Comparison of ENCODE assay signal across 7 mouse cellular contexts in genomic region chr10:123076245-123077023, GRCm38 (mm10). TPM values are rescaled to one million over a fixed set of nuclear protein-coding genes. Genes with fewer than 3 reads are reported as not detected.
DNase-seq lines count a peak whose midpoint lies in the region; ATAC-seq lines count a peak whose summit lies in the region.

Gene Mon2 (minus strand): TSS chr10:123076505.

- H3K27ac ChIP-seq in intestine, embryonic 15.5 days = peak within 1 kb of the TSS; percentile 79
- H3K27ac ChIP-seq in midbrain, embryonic 10.5 days (replicated peaks) = peak within 1 kb of the TSS; percentile 92

- H3K9me3 ChIP-seq in intestine, embryonic 15.5 days = no peaks in the 10 kb centered on the region
- no peaks in the 10 kb centered on the region; the same call in 1 of the 2 replicates for H3K9me3 ChIP-seq in midbrain, embryonic 10.5 days (replicated peaks)

- peak within 1 kb of the TSS; percentile 94 for H3K4me3 ChIP-seq in intestine, embryonic 15.5 days (replicated peaks)
- peak within 1 kb of the TSS; percentile 80 for H3K4me3 ChIP-seq in midbrain, embryonic 10.5 days

- no peaks in the 10 kb centered on the region for H3K27me3 ChIP-seq in intestine, embryonic 15.5 days (replicated peaks)
- H3K27me3 ChIP-seq in midbrain, embryonic 10.5 days (ENCODE audit: low read depth, poor library complexity, severe bottlenecking) = no peaks in the 10 kb centered on the region

- under 1% methylated on average over 58 of the region's 58 CpGs for WGBS in intestine, embryonic 15.5 days
- WGBS in midbrain, embryonic 10.5 days = under 1% methylated on average over 56 of the region's 58 CpGs

- ATAC-seq in intestine, embryonic 15.5 days = peak; percentile 99

- H3K36me3 ChIP-seq in intestine, embryonic 15.5 days = 0 out of 2 replicates have a peak, but pooled peaks cover 2% of the 10 kb centered on the region
- H3K36me3 ChIP-seq in midbrain, embryonic 10.5 days = peaks cover 21% of the 10 kb centered on the region

- peak; percentile 96 to 97 for DNase-seq in adrenal gland, adult 18-20 months (ENCODE audit: low spot score in 2 of 2)
- DNase-seq in embryo, embryonic 11 days = peak; percentile 99
- peak; percentile 92 to 96 for DNase-seq in gastrocnemius, postnatal 36 days
- DNase-seq in left cerebral cortex, postnatal 25 days (ENCODE audit: low spot score in 2 of 2) = peak; percentile 98
- peak; percentile 94 for DNase-seq in midbrain, embryonic 10.5 days (ENCODE audit: low spot score)
- DNase-seq in right cerebral cortex, postnatal 4 days = peak; percentile 94

- H3K9ac ChIP-seq in intestine, embryonic 15.5 days = peak within 1 kb of the TSS; percentile 92

- intact Hi-C loops in gastrocnemius, postnatal 36 days (cut with DNase I) = no loop called here
- intact Hi-C loops in left cerebral cortex, postnatal 25 days (cut with DNase I) = no loop called here

- H3K4me1 ChIP-seq in intestine, embryonic 15.5 days (replicated peaks) = peaks cover 6% of the 10 kb centered on the region; the same call in 1 of the 2 replicates
- peaks cover 17% of the 10 kb centered on the region for H3K4me1 ChIP-seq in midbrain, embryonic 10.5 days

- peak within 1 kb of the TSS; percentile 70 for H3K4me2 ChIP-seq in intestine, embryonic 15.5 days (replicated peaks)

RNA-seq across cellular contexts. Expression of gene Mon2, which starts in this region (rescaled TPM):
- 10 to 100 TPM; 75.4 to 88.8 TPM for total RNA-seq in adrenal gland, adult 18-20 months (2021)
- 10 to 100 TPM; 29.9 to 38.9 TPM for total RNA-seq in gastrocnemius, postnatal 36 days (2021)
- polyA plus RNA-seq in intestine, embryonic 15.5 days (2015; fragmentation: Nextera tagmentation; extraction: Ambion mirVana) = 18.7 and 22.9 TPM in 2 replicates
- 100 to 1,000 TPM in 1 of 2 experiments, 10 to 100 TPM in 1; 92.6 to 102 TPM for total RNA-seq in left cerebral cortex, postnatal 25 days (2021)
- 18.9 and 19.7 TPM in 2 replicates for polyA plus RNA-seq in midbrain, embryonic 10.5 days (2016; fragmentation: Nextera tagmentation; extraction: Ambion mirVana)

Comparison
In these comparisons a context has a peak if more than half of its experiments do, and no peak if none do; other contexts are left out.
1. Peak in every context shown above with its lines: DNase-seq, ATAC-seq, H3K4me3 ChIP-seq and H3K27ac ChIP-seq.